Mouse (Mus musculus) CD4-positive naive resting alpha-beta T cell, adult 76 days (primary cell): ENCODE results near the gene Cpxcr1. TPM values are rescaled to one million over a fixed set of nuclear protein-coding genes. Genes with fewer than 3 reads are reported as not detected.

Source experiments
- total RNA-seq: library from RNA; stranded (reverse); gene quantifications from one replicate; pipeline ENCODE4 v1.2.4, GENCODE M21; 2023

Cpxcr1 gene
- total RNA-seq, result not detected

DNA sequence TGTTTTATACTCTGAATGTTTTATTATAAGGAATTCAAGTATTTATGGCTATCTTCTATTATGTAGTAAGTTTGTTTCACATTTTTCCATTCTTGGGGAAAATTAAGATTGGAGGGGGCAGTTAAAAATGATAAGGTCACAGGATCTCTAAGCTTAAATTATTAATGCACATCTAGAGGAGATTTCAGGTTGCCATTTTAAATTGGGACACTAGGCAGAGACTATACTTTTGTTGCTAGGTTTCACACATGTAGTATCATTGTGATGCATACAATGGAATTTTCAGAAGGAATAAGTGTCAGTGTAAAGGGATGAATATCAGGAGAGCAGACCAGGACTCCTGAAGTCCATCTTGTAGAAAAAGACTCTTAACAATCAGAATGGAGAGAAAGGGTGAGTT, at the start of gene Cpxcr1:
Cpxcr1 (plus strand) TSS at position 301 of the 400 bp plus-strand sequence.

Other genes with a start within 250 kb of the Cpxcr1 start
- gene H2afb2, start 232.2 kb downstream of the Cpxcr1 start, total RNA-seq, result not detected